Mouse (Mus musculus): Measurements from ENCODE around the gene Peli1. TPM values are rescaled to one million over a fixed set of nuclear protein-coding genes. Genes with fewer than 3 reads are reported as not detected.

Gene Peli1
- polyA plus RNA-seq, 1 experiment from 2014 or later: 41.4 TPM

GRCm38 (mm10) chr11:21134875-21135451 is 43.9 kb downstream of the Peli1 start:
- H3K9ac ChIP-seq (replicated peaks; ENCODE audit: low read length): no peak overlapping the region
- H3K27me3 ChIP-seq (ENCODE audit: insufficient read depth, low read length): no peaks in the 10 kb centered on the region
- H3K4me2 ChIP-seq (replicated peaks; ENCODE audit: low read depth, low read length): no peak overlapping the region
- H3K4me1 ChIP-seq (ENCODE audit: insufficient read depth, low read length): no peaks in the 10 kb centered on the region
- H3K4me3 ChIP-seq (ENCODE audit: low read length): no peak overlapping the region
- H3K36me3 ChIP-seq (ENCODE audit: insufficient read depth, low read length): peaks cover 20% of the 10 kb centered on the region
- 88% methylated on average over 2 of the region's 2 CpGs for WGBS
- no peak overlapping the region for H3K27ac ChIP-seq (ENCODE audit: low read length)
- no peak for ATAC-seq (ENCODE audit: low FRiP score, low TSS enrichment)
- H3K9me3 ChIP-seq (ENCODE audit: low read length): no peaks in the 10 kb centered on the region

GRCm38 (mm10) chr11:21139453-21139852 is 48.4 kb downstream of the Peli1 start:
- H3K36me3 ChIP-seq (ENCODE audit: insufficient read depth, low read length): peaks cover 31% of the 10 kb centered on the region
- 88% methylated on average over 1 of the region's 1 CpGs for WGBS

GRCm38 (mm10) chr11:21141242-21141641 is 50.2 kb downstream of the Peli1 start:
- no peak overlapping the region for H3K4me2 ChIP-seq (replicated peaks; ENCODE audit: low read depth, low read length)
- ATAC-seq (ENCODE audit: low FRiP score, low TSS enrichment): no peak
- no peak overlapping the region for H3K27ac ChIP-seq (ENCODE audit: low read length)
- no peaks in the 10 kb centered on the region for H3K4me1 ChIP-seq (ENCODE audit: insufficient read depth, low read length)
- H3K9ac ChIP-seq (replicated peaks; ENCODE audit: low read length): no peak overlapping the region
- H3K4me3 ChIP-seq (ENCODE audit: low read length): no peak overlapping the region
- peaks cover 30% of the 10 kb centered on the region for H3K36me3 ChIP-seq (ENCODE audit: insufficient read depth, low read length)
- WGBS: 86% methylated on average over 7 of the region's 7 CpGs
- H3K9me3 ChIP-seq (ENCODE audit: low read length): no peaks in the 10 kb centered on the region
- no peaks in the 10 kb centered on the region for H3K27me3 ChIP-seq (ENCODE audit: insufficient read depth, low read length)

More at GRCm38 (mm10) chr11:21139453-21139852, 48.4 kb downstream of the Peli1 start:
- H3K4me2 ChIP-seq (replicated peaks; ENCODE audit: low read depth, low read length): no peak overlapping the region
- H3K27me3 ChIP-seq (ENCODE audit: insufficient read depth, low read length): no peaks in the 10 kb centered on the region
- H3K9ac ChIP-seq (replicated peaks; ENCODE audit: low read length): no peak overlapping the region
- H3K4me3 ChIP-seq (ENCODE audit: low read length): no peak overlapping the region
- H3K4me1 ChIP-seq (ENCODE audit: insufficient read depth, low read length): no peaks in the 10 kb centered on the region
- no peak for ATAC-seq (ENCODE audit: low FRiP score, low TSS enrichment)
- no peak overlapping the region for H3K27ac ChIP-seq (ENCODE audit: low read length)
- H3K9me3 ChIP-seq (ENCODE audit: low read length): no peaks in the 10 kb centered on the region

DNA sequence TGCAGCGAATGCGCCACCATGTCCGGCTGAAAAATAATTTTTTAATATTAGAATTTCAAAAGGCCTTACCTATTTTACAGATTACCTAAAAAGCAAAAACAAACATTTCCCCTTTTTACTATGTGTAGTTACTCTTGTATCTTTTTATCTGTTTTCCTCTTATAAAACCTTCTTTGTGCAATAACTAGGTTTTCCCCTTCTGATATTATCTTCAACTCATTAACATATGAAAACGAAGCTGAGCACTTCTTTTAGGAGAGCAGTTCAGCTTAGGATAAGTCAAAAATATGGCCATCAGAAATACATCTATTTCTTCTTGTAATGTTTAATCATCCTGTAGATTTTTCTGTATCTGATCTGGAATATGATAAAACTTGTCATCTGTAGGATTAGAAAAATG is 50.7 kb downstream of the Peli1 start:
- Histone ChIP-seq H3K36me3 (ENCODE audit: insufficient read depth, low read length) (peaks cover 28% of the 10 kb centered on the region), H3K4me2 (replicated peaks; ENCODE audit: low read depth, low read length) (no peak overlapping the region)
- WGBS: 92% methylated on average over 4 of the region's 4 CpGs

GRCm38 (mm10) chr11:21149476-21149875 is 58.4 kb downstream of the Peli1 start:
- Histone ChIP-seq H3K4me1 (ENCODE audit: insufficient read depth, low read length) (no peaks in the 10 kb centered on the region), H3K9ac (replicated peaks; ENCODE audit: low read length) (no peak overlapping the region), H3K4me2 (replicated peaks; ENCODE audit: low read depth, low read length) (no peak overlapping the region), H3K27me3 (ENCODE audit: insufficient read depth, low read length) (no peaks in the 10 kb centered on the region), H3K4me3 (ENCODE audit: low read length) (no peak overlapping the region), H3K36me3 (ENCODE audit: insufficient read depth, low read length) (peaks cover 32% of the 10 kb centered on the region), H3K9me3 (ENCODE audit: low read length) (no peaks in the 10 kb centered on the region), H3K27ac (ENCODE audit: low read length) (no peak overlapping the region)
- 92% methylated on average over 4 of the region's 4 CpGs for WGBS
- no peak for ATAC-seq (ENCODE audit: low FRiP score, low TSS enrichment)

More for the DNA sequence above, 50.7 kb downstream of the Peli1 start:
- Histone ChIP-seq H3K9ac (replicated peaks; ENCODE audit: low read length) (no peak overlapping the region), H3K9me3 (ENCODE audit: low read length) (no peaks in the 10 kb centered on the region), H3K4me3 (ENCODE audit: low read length) (no peak overlapping the region), H3K4me1 (ENCODE audit: insufficient read depth, low read length) (no peaks in the 10 kb centered on the region), H3K27ac (ENCODE audit: low read length) (no peak overlapping the region), H3K27me3 (ENCODE audit: insufficient read depth, low read length) (no peaks in the 10 kb centered on the region)
- ATAC-seq (ENCODE audit: low FRiP score, low TSS enrichment): no peak

DNA sequence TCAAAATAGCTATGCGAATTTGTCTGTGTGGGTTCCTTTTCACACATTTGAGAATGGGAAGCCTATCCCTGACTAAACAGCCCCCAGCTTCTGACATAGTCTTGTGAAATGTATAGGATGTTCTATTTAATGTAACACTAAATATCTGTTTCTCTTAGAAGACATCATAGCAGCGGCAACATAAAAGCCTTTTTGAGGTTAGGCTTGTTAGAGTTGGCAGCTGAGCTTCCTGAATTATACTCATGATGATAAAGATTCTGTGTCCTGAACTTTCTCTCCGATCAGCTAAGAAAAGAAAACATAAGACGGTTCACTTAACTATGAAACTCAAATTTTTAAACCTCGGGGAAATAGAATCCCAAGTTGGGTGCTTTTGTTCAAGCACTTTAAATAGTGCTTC is 59.2 kb downstream of the Peli1 start:
- H3K9ac ChIP-seq (replicated peaks; ENCODE audit: low read length): no peak overlapping the region
- no peaks in the 10 kb centered on the region for H3K4me1 ChIP-seq (ENCODE audit: insufficient read depth, low read length)
- WGBS: 82% methylated on average over 5 of the region's 5 CpGs
- H3K27ac ChIP-seq (ENCODE audit: low read length): no peak overlapping the region
- peaks cover 33% of the 10 kb centered on the region for H3K36me3 ChIP-seq (ENCODE audit: insufficient read depth, low read length)
- H3K27me3 ChIP-seq (ENCODE audit: insufficient read depth, low read length): no peaks in the 10 kb centered on the region
- no peak overlapping the region for H3K4me2 ChIP-seq (replicated peaks; ENCODE audit: low read depth, low read length)
- H3K9me3 ChIP-seq (ENCODE audit: low read length): no peaks in the 10 kb centered on the region
- ATAC-seq (ENCODE audit: low FRiP score, low TSS enrichment): no peak
- no peak overlapping the region for H3K4me3 ChIP-seq (ENCODE audit: low read length)

GRCm38 (mm10) chr11:21151672-21152071 is 60.6 kb downstream of the Peli1 start:
- no peaks in the 10 kb centered on the region for H3K4me1 ChIP-seq (ENCODE audit: insufficient read depth, low read length)
- H3K9me3 ChIP-seq (ENCODE audit: low read length): no peaks in the 10 kb centered on the region
- no peak overlapping the region for H3K27ac ChIP-seq (ENCODE audit: low read length)
- ATAC-seq (ENCODE audit: low FRiP score, low TSS enrichment): no peak
- peaks cover 30% of the 10 kb centered on the region for H3K36me3 ChIP-seq (ENCODE audit: insufficient read depth, low read length)
- H3K9ac ChIP-seq (replicated peaks; ENCODE audit: low read length): no peak overlapping the region
- H3K4me2 ChIP-seq (replicated peaks; ENCODE audit: low read depth, low read length): no peak overlapping the region
- 95% methylated on average over 1 of the region's 1 CpGs for WGBS
- no peaks in the 10 kb centered on the region for H3K27me3 ChIP-seq (ENCODE audit: insufficient read depth, low read length)
- no peak overlapping the region for H3K4me3 ChIP-seq (ENCODE audit: low read length)

DNA sequence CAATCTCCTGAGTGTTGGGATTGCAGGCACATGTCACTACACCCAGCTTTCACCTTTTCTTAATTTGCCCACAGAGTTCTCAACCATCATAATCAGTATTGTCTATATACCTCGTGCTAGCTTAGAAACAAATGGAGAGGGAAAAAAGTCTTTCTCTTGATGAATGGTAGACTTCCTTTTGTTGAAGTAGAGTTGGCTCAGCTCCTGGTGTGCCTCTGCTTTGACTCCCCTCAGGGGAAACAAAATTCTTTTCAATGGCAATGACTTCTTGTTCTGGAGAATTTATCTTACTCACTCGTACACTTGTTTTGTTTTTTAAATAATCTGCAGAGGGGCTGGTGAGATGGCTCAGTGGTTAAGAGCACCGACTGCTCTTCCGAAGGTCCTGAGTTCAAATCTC is 62.0 kb downstream of the Peli1 start:
- Histone ChIP-seq H3K9me3 (ENCODE audit: low read length) (no peaks in the 10 kb centered on the region), H3K36me3 (ENCODE audit: insufficient read depth, low read length) (peaks cover 22% of the 10 kb centered on the region), H3K27ac (ENCODE audit: low read length) (no peak overlapping the region), H3K9ac (replicated peaks; ENCODE audit: low read length) (no peak overlapping the region), H3K4me3 (ENCODE audit: low read length) (no peak overlapping the region), H3K4me2 (replicated peaks; ENCODE audit: low read depth, low read length) (no peak overlapping the region), H3K27me3 (ENCODE audit: insufficient read depth, low read length) (no peaks in the 10 kb centered on the region), H3K4me1 (ENCODE audit: insufficient read depth, low read length) (no peaks in the 10 kb centered on the region)
- ATAC-seq (ENCODE audit: low FRiP score, low TSS enrichment): no peak
- WGBS: 67% methylated on average over 4 of the region's 4 CpGs

DNA sequence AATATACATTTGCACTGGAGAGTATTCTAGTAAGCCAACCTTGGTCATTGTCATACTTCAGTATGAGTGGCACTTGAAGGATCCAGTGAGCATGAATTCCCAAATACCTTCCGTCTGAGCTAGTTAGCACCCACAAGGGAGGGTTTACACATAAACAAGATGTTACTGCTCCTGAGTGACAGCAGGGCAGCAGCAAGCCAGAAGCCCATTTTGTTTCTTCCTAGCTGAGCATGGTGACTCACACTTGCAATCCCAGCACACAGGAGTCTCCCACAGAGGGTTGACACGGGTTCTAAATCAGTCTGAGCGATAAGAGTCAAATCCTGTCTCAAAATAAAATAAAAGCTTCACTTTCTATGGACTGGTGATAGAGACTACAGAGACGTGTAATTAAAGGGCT is 66.5 kb downstream of the Peli1 start:
- 60% methylated on average over 4 of the region's 4 CpGs for WGBS
- H3K4me1 ChIP-seq (ENCODE audit: insufficient read depth, low read length): no peaks in the 10 kb centered on the region
- H3K4me2 ChIP-seq (replicated peaks; ENCODE audit: low read depth, low read length): no peak overlapping the region
- no peak overlapping the region for H3K27ac ChIP-seq (ENCODE audit: low read length)
- H3K9me3 ChIP-seq (ENCODE audit: low read length): no peaks in the 10 kb centered on the region
- no peaks in the 10 kb centered on the region for H3K27me3 ChIP-seq (ENCODE audit: insufficient read depth, low read length)
- ATAC-seq (ENCODE audit: low FRiP score, low TSS enrichment): no peak
- no peak overlapping the region for H3K9ac ChIP-seq (replicated peaks; ENCODE audit: low read length)
- H3K36me3 ChIP-seq (ENCODE audit: insufficient read depth, low read length): peaks cover 7% of the 10 kb centered on the region
- no peak overlapping the region for H3K4me3 ChIP-seq (ENCODE audit: low read length)

- no peak overlapping the region for H3K4me2 ChIP-seq (replicated peaks; ENCODE audit: low read depth, low read length)
- WGBS: 78% methylated on average over 5 of the region's 5 CpGs
- H3K36me3 ChIP-seq (ENCODE audit: insufficient read depth, low read length): no peaks in the 10 kb centered on the region
- H3K27me3 ChIP-seq (ENCODE audit: insufficient read depth, low read length): no peaks in the 10 kb centered on the region
- no peak overlapping the region for H3K27ac ChIP-seq (ENCODE audit: low read length)
- H3K9me3 ChIP-seq (ENCODE audit: low read length): no peaks in the 10 kb centered on the region
- peaks cover 19% of the 10 kb centered on the region for H3K4me1 ChIP-seq (ENCODE audit: insufficient read depth, low read length)
- no peak for ATAC-seq (ENCODE audit: low FRiP score, low TSS enrichment)
- no peak overlapping the region for H3K9ac ChIP-seq (replicated peaks; ENCODE audit: low read length)
- no peak overlapping the region for H3K4me3 ChIP-seq (ENCODE audit: low read length)
Observed at GRCm38 (mm10) chr11:21162093-21162492, 71.0 kb downstream of the Peli1 start.
